Mouse (Mus musculus) lung, adult 2 months (tissue): ENCODE data around the gene Gm19402. TPM values are rescaled to one million over a fixed set of nuclear protein-coding genes. Genes with fewer than 3 reads are reported as not detected.

ENCODE experiments used
- DNase-seq: peaks from one replicate; pipeline ENCODE4 v3.0.0; 2022
- H3K4me1 ChIP-seq: fragments of 200-500 bp; 2 replicates; pipeline ENCODE4 v1.6.1; 2011; ENCODE audit warnings: low read length; ENCODE audit not compliant: control insufficient read depth, insufficient read depth
- H3K4me3 ChIP-seq: fragments of 200-500 bp; replicated peaks from 2 replicates; pipeline ENCODE3; 2011; ENCODE audit warnings: low read depth, mild to moderate bottlenecking, control low read depth, low read length; ENCODE audit errors: extremely low read depth
- CTCF ChIP-seq: fragments of 200-500 bp; IDR thresholded peaks from 2 replicates; pipeline ENCODE4 v1.5.1; 2011; ENCODE audit warnings: mild to moderate bottlenecking, low read length, control low read depth; ENCODE audit not compliant: insufficient read depth
- POLR2A ChIP-seq: fragments of 200-500 bp; IDR thresholded peaks from 2 replicates; pipeline ENCODE4 v1.6.1; 2011; ENCODE audit warnings: low read depth, mild to moderate bottlenecking, control low read depth, low read length, borderline replicate concordance; ENCODE audit errors: extremely low read depth
- WGBS: fragments of 180-500 bp; shearing (Covaris S2); methylation state at CpG from one replicate; pipeline ENCODE4 v1.1.7; 2018; 5-methylcytosine and 5-hydroxymethylcytosine counted together
- polyA plus RNA-seq: library from polyadenylated mRNA; depleted of rRNA; stranded (reverse); fragments of >200 nt; gene quantifications from 2 replicates; pipeline ENCODE4 v1.2.3, GENCODE M21; 2012

Gene Gm19402
- polyA plus RNA-seq, 1 experiment = not detected

DNA sequence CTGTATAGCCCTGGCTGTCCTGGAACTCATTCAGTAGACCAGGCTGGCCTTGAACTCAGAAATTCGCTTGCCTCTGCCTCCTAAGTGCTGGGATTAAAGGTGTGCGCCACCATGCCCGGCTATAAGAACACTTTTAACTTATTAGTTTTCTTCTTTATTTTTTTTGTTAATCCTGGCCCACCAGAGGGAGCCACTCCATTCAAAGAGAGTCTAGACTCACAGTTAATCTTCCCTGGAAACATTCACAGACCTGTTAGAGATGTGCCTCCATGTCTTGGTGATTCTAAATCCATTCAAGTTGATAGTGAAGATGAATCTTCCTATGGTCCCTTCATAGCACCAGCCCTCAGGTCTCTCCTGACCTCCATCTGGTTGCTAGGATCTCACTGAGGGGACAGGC, 19.3 kb upstream of the Gm19402 start:
- no peaks in the 10 kb centered on the region for H3K4me1 ChIP-seq
- no peak for DNase-seq
- 67% methylated on average over 3 of the region's 3 CpGs for WGBS
- TF ChIP-seq CTCF = no peak
- TF ChIP-seq POLR2A = no peak
- H3K4me3 ChIP-seq = no peak overlapping the region

DNA sequence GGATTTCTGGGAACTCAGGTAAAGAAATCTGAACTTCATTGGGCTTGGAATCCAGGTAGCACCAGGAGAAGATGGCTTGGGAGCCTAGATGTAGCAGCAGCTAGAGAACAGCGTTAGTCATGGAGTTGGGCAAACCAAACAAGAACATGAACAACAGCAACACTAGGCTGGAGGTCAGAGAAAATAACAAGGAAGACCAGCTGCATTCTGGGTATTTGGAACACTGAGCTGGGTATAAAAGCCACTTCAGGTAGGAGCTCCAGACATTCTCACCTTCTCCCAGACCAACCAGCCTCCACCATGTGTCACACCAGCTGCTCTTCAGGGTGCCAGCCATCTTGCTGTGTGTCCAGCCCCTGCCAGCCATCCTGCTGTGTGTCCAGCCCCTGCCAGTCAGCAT, 15.8 kb upstream of the Gm19402 start, which contains the start of gene Gm10272:
TSS of gene Gm10272 (plus strand) at position 301 of the 400 bp plus-strand sequence.
- TF ChIP-seq POLR2A (no peak), CTCF (no peak)
- DNase-seq = no peak
- WGBS = 90% methylated on average over 1 of the region's 1 CpGs

DNA sequence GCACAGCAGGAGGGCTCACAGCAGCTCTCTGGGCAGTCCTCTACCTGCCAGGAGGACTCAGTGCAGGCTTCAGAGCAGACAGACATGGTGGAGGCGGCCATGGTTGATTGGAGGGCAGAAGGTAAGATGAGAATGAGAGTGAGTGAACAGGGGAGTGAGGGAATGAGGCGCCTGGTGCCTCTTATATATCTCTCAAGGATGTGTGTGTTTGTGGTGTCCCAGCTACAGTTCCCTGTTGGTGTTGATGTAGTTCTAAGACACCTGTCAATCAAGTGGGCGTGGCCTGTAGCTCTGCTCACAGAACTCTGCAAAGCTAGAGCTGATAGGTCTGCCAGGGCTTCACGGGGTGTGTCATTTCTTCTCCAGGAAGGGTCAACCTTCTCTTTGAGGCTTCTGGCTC, 6.6 kb upstream of the Gm19402 start, which contains the start of gene Gm9508:
TSS of gene Gm9508 (minus strand) at position 101 of the 400 bp plus-strand sequence.
- Histone ChIP-seq H3K4me3 (no peak within 1 kb of the TSS), H3K4me1 (no peaks in the 10 kb centered on the region)
- TF ChIP-seq POLR2A (no peak), CTCF (no peak)
- no peak for DNase-seq
- WGBS = 28% methylated on average over 4 of the region's 4 CpGs

More for the DNA sequence above, 15.8 kb upstream of the Gm19402 start, which contains the start of gene Gm10272:
- H3K4me1 ChIP-seq = no peaks in the 10 kb centered on the region
- no peak within 1 kb of the TSS for H3K4me3 ChIP-seq

DNA sequence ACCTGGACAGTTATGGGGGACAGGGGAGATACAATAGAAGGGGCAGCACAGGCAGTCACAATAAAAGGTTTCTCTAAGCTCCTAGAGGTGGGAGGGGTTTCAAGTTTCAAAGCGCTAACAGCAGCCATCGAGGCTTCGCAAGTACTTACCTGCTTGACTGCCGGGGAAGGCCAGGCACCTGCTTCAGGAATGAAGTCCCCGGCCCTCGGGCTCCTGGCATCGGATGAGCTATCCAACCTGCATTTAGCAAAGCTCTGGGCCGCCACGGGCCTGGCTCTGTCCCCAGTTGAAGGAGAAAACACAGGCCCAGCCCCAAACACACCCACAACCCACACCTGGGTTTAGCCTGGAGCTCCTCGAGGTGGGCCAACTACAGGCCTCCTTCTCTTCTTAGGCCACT, 3.5 kb downstream of the Gm19402 start:
- TF ChIP-seq CTCF = no peak
- no peak for TF ChIP-seq POLR2A
- no peaks in the 10 kb centered on the region for H3K4me1 ChIP-seq
- DNase-seq = no peak
- 27% methylated on average over 10 of the region's 10 CpGs for WGBS
- H3K4me3 ChIP-seq = no peak overlapping the region

DNA sequence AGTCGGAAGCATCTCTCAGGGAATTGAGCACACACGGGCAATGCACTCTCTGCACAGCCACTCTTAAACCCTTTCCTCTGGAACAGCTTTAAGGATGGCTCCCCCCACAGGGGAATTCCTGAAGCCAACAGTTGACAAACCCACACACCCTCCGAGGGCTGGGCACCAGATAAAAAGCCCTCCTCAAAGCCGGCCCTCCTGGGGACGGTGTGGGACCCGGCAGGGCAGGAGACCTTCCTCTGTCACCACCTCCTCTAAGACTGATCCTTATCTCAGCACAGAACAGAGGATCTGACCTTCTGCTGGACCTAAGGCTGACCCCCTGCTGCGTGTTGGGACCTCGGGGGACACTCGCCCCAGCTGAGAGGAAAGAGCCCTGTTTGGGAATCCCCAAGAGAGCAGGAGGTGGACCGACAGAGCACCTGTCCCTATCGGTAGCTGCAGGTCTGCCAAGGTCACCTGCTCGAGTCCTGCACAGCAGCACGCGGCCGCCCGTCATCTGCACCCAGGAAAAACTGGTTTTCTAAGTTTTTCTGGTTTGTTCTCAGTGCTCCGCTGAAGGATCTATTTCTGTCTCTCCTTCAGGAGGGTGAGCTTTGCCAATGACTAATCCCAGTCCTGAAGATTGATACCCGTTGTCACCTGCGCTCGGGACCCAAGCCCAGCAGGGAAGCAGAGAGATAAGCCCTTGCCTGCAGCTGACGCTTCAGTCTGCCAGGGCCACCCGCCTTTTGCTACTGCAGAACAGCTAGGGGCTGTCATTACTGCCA, 4.5 kb downstream of the Gm19402 start, which contains the start of gene Tspear:
TSS of gene Tspear (plus strand) at position 675 of the 770 bp plus-strand sequence.
- no peak within 1 kb of the TSS for H3K4me3 ChIP-seq
- 6% methylated on average over 22 of the region's 22 CpGs for WGBS
- no peak for TF ChIP-seq POLR2A
- no peak for TF ChIP-seq CTCF
- no peak for DNase-seq
- no peaks in the 10 kb centered on the region for H3K4me1 ChIP-seq

DNA sequence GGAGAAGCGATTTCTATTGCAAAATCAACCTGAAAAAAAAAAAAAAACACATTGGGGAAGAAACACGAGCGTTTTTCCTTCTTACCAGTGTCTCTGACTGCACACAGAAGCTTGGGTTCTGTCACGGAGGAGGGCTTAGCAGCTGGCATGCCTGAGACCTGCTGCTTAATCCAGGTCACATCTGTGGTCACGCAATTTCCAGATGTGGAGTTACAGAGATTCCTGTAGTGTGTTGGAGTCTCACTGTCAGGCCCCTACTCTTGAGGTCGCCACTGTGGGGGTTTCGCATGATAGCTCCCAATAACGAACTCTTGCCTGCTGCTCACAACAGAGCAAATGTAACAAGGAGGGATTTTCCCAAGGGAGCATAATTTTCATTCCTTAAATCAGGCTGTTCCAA, 6.4 kb downstream of the Gm19402 start:
- 29% methylated on average over 8 of the region's 8 CpGs for WGBS
- DNase-seq = no peak
- Histone ChIP-seq H3K4me1 (no peaks in the 10 kb centered on the region), H3K4me3 (no peak overlapping the region)
- TF ChIP-seq CTCF = no peak
- TF ChIP-seq POLR2A = no peak

DNA sequence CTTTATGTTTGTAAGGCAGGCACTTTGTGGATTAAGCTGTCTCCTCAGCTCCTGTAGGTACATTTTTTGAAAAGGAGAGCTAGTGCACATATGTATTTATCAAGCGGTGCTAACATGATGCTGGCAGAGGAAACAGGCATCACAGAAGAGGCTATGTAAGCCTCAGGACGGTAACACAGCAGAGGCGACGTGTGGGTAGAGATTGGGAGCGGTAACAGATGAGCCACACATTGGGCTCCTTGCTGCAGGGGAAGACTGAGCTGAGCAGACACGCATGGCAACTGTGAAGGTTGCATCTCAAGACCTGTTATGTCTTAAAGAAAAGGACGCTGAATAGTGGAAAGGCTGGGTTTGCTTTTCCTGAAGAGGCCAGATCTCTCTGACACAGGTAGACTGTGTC, 7.6 kb downstream of the Gm19402 start:
- Histone ChIP-seq H3K4me1 (no peaks in the 10 kb centered on the region), H3K4me3 (no peak overlapping the region)
- DNase-seq = no peak
- TF ChIP-seq POLR2A (no peak), CTCF (no peak)
- WGBS = 69% methylated on average over 7 of the region's 7 CpGs

DNA sequence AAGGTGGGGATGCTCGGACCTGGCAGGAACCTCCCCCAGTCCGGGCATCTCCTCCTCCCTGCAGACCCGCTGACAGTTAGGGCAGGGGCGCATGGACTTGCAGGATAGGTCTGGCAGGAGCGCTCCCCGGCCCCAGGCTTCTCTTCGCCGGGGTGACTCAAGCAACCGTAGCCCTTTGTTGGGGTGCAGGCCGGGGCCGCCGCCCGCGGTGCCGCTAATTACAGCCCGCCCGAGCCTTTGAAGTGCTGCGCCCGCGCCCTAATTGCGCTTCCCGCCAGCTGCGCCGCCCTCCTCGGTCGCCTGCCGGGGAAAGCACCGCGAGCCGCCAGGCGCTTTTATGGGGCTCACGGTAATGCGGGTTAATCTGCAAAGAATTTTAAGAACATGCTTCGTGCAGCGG, 13.0 kb downstream of the Gm19402 start:
- under 1% methylated on average over 35 of the region's 35 CpGs for whole genome bisulfite sequencing
- no peak for TF ChIP-seq CTCF
- no peak for TF ChIP-seq POLR2A
- no peaks in the 10 kb centered on the region for H3K4me1 ChIP-seq
- DNase-seq = no peak
- no peak overlapping the region for H3K4me3 ChIP-seq

DNA sequence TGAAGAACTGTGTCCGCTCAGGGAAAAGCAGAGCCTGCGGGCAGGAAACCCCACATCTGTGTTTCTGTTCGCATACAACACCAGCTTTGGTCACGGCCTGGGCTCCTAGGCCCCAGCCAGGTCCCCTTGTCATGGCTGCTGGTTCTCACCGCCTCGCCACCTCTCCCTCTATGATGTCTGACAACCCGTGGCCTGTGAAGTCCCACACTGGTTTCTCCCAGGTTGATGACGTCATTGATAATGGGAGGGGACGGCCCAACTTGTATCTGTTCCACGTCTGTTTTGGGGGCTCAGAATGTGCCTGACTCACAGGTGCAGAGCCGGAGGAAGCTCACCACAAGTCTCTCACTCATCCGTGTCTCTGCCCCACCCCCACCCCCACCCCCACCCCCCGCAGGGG, 16.8 kb downstream of the Gm19402 start:
- TF ChIP-seq CTCF (no peak), POLR2A (no peak)
- DNase-seq = no peak
- no peaks in the 10 kb centered on the region for H3K4me1 ChIP-seq
- 60% methylated on average over 13 of the region's 13 CpGs for WGBS
- no peak overlapping the region for H3K4me3 ChIP-seq

DNA sequence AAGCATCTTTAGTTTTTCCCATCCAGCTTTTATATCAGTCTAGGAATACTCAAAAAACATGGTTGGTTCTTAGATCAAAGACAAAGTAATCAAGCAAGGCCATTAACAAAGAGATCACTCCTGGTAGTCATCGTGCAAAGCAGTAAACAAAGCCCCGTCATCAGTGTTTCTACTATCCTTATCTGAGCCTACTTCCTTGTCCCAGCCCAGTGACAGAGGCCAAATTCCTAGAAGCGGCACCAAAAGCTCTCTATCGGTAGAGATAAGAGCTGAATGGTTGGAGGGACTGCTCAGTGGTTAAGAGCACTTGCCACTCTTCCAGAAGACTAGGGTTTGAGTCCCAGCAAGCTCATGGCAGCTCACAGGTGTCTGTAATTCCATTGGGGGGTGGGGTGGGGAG, 19.0 kb downstream of the Gm19402 start:
- no peak overlapping the region for H3K4me3 ChIP-seq
- DNase-seq = no peak

More for the DNA sequence above, 19.0 kb downstream of the Gm19402 start:
- TF ChIP-seq CTCF (no peak), POLR2A (no peak)
- no peaks in the 10 kb centered on the region for H3K4me1 ChIP-seq
- 21% methylated on average over 4 of the region's 4 CpGs for WGBS
